Mouse (Mus musculus) layer of hippocampus, adult 11-12 months (tissue): ENCODE data around the gene 4930452B06Rik.
"Not testable (repeated sequence)": the region's sequence is repeated elsewhere in the genome, so short reads cannot be mapped to it uniquely, and the experiment has no call there.

Source experiments
- DNase-seq: peaks from one replicate; pipeline ENCODE4 v3.0.0; 2022; ENCODE audit warnings: low spot score

The 4930452B06Rik gene

GRCm38 (mm10) chr14:8665636-8666411, at the start of gene 4930452B06Rik:
TSS of gene 4930452B06Rik (minus strand) at chr14:8666240.
- peak; percentile 73 for DNase-seq

DNA sequence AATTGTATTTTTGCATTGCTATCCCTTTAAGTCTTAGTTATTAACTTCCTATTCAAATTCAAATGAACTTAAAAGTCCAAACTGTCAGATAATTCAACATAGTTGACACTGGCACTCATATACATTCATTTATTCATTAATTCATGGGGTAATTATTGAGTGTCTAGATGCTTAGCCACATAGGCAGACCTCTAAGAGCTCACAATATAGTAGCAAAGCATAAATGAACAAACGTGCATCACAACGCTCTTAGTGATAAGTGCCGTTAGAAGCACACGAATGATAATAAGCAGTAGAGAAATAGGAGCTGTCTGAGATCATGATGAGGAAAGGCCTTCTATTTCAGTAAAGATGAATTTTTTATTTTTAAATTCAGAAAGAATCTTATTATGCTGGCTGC, 46.6 kb upstream of the 4930452B06Rik start:
- no peak for DNase-seq

DNA sequence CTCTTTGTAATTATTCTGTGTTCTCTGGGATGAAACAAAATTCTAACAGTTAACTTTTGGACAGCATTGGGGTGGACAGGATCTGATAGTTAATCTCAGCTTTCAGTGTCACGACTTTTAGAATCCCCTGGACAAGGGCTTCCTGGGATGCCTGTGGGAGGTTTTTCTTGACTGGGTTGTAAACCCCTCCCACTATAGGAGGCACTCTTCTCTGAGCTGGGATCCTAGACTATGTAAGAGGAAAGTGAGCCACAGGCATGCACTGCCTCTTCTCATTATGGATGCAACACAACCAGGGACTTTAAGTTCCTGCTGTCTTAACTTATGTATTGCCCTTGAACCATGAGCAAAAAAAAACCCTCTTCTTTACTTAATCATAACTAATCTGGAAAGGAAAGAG, 23.4 kb upstream of the 4930452B06Rik start:
- DNase-seq, result no peak

GRCm38 (mm10) chr14:8688462-8688861, 22.4 kb upstream of the 4930452B06Rik start:
- DNase-seq, result no peak

DNA sequence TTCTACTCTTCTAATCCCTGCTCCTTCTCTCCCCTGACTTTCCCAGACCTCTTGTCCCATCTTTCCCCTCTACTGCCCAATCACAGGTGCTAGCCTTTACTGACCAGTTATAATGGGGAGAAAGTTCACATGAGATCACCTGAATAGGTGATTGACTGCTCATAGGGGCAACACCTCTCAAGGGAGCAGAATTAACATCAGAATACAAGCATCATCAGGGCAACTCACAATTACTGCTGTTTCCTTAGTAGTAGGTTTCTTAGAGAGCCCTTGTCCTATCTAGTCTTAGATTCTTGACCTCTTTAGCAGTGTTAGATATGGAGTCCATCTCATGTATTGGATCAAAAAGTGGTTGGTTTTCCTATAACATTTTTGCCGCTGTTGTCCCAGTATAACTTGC, 20.1 kb upstream of the 4930452B06Rik start:
- DNase-seq, result no peak

- no peak for DNase-seq
These were observed 13.9 kb upstream of the 4930452B06Rik start for GRCm38 (mm10) chr14:8679896-8680295.

DNA sequence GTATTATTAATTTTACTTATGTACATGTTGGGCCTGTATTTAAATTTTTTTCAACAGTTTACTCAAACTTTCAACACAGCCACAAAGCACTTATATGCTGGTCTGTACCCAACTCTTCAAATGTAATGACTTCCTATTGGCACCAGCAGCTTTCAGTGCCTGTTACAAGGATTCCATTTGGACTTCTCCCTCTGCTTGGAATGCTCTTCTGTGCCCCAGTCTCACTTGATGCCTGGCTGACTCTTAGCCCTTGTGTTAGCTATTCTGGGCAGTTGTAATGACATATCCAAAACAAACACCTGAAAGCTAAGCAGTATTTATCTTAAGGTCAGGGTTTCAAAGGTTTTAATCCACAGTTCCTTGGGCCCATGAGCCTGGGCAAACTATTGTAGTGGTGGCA, 5.7 kb downstream of the 4930452B06Rik start:
- DNase-seq, result no peak

- DNase-seq, result no peak
These were observed 24.3 kb downstream of the 4930452B06Rik start for GRCm38 (mm10) chr14:8641650-8642279.

- DNase-seq, result no peak
These were observed 33.8 kb downstream of the 4930452B06Rik start for GRCm38 (mm10) chr14:8632211-8632610.

DNA sequence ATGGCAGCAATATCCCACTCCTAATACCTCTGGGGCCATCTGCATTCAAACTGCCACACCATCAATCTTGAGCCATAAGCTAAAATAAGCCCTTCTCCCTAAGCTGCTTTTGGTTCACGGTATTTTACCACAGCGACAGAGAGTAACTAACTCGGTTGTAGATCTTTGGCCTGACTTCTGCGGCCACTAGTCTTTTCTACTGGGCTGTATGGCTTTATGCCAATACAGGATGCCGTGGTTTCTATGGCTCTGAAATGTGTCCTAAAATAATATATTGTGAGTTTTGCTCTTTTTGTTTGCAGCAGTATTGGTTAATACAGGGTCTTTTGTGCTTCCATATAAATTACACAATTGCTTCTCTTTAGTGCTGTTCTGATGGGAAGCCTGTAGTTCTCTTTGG, 37.6 kb downstream of the 4930452B06Rik start:
- DNase-seq, result no peak

- DNase-seq, result no peak
These were observed 38.6 kb downstream of the 4930452B06Rik start for GRCm38 (mm10) chr14:8627481-8627880.

GRCm38 (mm10) chr14:8621164-8621563, 44.9 kb downstream of the 4930452B06Rik start:
- no peak for DNase-seq

GRCm38 (mm10) chr14:8620580-8620979, 45.5 kb downstream of the 4930452B06Rik start:
- no peak for DNase-seq

- DNase-seq, result no peak
These were observed 50.4 kb downstream of the 4930452B06Rik start for GRCm38 (mm10) chr14:8615636-8616035.

DNA sequence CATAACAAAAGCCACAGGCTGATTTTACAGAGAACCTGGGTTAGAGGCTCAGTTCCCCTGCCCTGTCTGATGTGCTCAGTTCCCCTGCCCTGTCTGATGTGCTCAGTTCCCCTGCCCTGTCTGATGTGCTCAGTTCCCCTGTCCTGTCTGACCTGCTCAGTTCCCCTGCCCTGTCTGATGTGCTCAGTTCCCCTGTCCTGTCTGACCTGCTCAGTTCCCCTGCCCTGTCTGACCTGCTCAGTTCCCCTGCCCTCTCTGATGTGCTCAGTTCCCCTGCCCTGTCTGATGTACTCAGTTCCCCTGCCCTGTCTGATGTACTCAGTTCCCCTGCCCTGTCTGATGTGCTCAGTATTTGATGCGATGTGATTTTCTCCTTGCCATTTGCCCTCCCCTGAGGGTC, 51.6 kb downstream of the 4930452B06Rik start:
- DNase-seq, result not testable (repeated sequence)

GRCm38 (mm10) chr14:8612080-8612479, 54.0 kb downstream of the 4930452B06Rik start:
- no peak for DNase-seq

DNA sequence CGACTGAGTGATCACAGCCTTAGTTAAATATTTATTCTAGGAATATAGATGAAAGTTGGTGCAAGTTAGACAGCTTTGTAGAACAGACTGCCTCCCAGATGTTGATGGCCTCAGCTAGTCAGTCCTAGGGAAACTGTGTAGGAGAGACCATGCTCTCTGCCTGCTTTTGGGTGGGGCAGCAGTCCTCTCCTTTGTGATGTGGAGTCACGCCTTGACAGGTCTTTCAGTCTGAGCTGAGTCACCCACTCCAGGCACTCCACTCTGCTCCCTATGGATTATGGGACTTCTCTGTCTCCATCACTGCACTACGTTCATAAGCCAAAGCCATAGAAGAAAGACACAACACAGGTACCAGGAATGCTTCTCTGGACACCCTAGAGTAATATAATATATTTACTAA, 55.9 kb downstream of the 4930452B06Rik start:
- no peak for DNase-seq

- DNase-seq, result peak; percentile 67
These were observed 57.4 kb downstream of the 4930452B06Rik start for GRCm38 (mm10) chr14:8608559-8609171.

DNA sequence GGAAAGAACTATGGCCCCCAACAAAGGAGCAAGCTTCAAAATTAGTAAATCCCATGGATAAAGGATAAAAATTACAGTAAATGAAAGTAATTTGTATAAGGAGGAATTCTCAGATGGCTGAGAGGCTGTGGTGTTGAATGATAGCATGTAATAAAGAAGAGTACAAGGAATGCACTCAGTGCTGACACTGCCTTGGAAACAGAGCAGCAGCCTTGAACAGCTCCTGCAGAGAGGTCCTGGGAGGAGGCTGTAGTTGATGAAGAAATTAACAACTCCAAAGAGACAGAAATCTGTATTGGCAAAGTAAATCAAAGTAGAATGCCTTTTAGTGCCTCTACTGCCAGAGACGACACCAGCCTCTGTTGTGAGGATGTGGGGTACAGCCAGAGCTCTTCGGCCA, 61.1 kb downstream of the 4930452B06Rik start:
- DNase-seq, result no peak

- no peak for DNase-seq
These were observed 81.0 kb downstream of the 4930452B06Rik start for GRCm38 (mm10) chr14:8585031-8585430.

DNA sequence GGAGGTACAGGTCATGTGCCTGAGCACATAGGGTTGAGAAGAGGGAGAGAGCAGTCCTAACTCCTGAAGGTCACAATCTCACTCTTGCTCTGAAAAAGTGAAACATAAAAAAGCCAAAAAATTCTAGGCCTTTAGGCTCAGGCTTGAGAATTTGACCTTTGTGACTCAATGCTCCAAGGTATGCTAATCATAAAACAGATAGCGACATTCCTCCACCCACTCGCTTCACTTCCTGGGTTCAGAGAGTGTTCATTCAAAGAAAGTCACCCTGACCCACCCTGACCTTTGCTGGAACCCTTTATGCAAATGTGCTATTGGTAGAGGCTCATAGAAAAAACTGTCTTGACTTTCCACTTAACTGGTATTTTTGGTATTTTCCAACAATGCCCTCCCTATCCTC, 115.0 kb downstream of the 4930452B06Rik start:
- DNase-seq, result not testable (repeated sequence)

DNA sequence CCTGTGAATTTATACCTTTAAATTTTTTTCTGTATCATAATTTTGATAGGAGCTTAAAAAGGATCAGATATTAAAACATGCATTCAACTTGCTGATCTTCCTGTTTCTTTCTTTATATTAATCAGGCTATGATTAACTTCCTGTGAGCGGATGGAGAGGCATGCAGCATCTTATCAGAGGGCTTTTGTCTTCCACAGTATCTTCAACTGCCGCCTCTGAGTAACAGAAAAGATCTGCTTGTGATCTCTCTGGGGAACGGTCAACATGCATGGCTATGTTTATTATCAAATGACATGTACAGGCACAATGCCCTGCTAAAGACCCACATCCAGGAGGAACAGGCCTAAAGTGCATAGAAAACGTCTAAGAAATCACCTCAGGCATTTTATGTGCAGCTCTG, 116.9 kb downstream of the 4930452B06Rik start:
- DNase-seq, result no peak

DNA sequence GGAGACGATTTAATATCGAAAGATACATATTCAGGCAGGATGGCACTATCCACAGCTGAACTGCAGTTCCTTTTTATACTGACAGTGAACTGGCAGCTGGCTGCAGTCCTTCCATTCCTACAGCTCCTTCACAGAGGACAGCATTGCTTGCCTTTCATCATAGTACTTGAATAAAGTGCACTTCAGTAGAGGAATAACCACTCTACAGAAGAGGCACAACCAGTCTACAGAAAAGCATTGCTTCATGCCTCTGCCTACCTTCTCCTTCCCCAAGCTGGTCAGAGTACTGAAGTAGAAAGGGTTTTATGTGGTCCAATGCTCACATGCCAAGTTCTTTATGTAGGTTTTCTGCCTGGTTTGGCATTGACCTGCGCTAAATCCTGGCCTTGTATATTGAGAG, 130.0 kb downstream of the 4930452B06Rik start:
- DNase-seq, result no peak
